Mouse (Mus musculus) T-cell, adult 66 days (primary cell): Measurements from ENCODE around the gene U2af1l4. TPM values are rescaled to one million over a fixed set of nuclear protein-coding genes. Genes with fewer than 3 reads are reported as not detected.

Experiments used
- total RNA-seq, 2 experiments: library from RNA; stranded (reverse); gene quantifications; 3 replicates in 1 of 2; 4 replicates in 1 of 2; pipeline ENCODE4 v1.2.4; 2023

Gene U2af1l4
- total RNA-seq: 10 to 100 TPM; 74.3 to 75.7 TPM

GRCm38 (mm10) chr7:30563117-30563905 lies at the start of gene U2af1l4, which contains the start of the genes Gm49396 and Psenen:
U2af1l4 (plus strand) TSS chr7:30563301.
Gm49396 (plus strand) TSS chr7:30563344.
Psenen (minus strand) TSS chr7:30563627.

GRCm38 (mm10) chr7:30534633-30535577 lies 28.2 kb upstream of the U2af1l4 start, which contains the start of gene Arhgap33:
Arhgap33 (minus strand) TSS chr7:30535060.

GRCm38 (mm10) chr7:30552102-30553020 lies 10.7 kb upstream of the U2af1l4 start, which contains the start of the genes Hspb6 and Proser3:
Hspb6 (plus strand) TSS chr7:30552178.
Proser3 (minus strand) TSS chr7:30552299.

GRCm38 (mm10) chr7:30559443-30559954 lies 3.6 kb upstream of the U2af1l4 start, which contains the start of gene Lin37:
Lin37 (minus strand) TSS chr7:30559838.

GRCm38 (mm10) chr7:30564970-30565571 lies 2.0 kb downstream of the U2af1l4 start, which contains the start of gene Igflr1:
Igflr1 (plus strand) TSS chr7:30565427.

GRCm38 (mm10) chr7:30588676-30589434 lies 25.8 kb downstream of the U2af1l4 start, which contains the start of gene Kmt2b:
Kmt2b (minus strand) TSS chr7:30588726.

GRCm38 (mm10) chr7:30598786-30599185 lies 35.7 kb downstream of the U2af1l4 start, which contains the start of gene Zbtb32:
Zbtb32 (minus strand) TSS chr7:30598909.

GRCm38 (mm10) chr7:30612654-30613402 lies 49.7 kb downstream of the U2af1l4 start, which contains the start of gene Upk1a:
Upk1a (minus strand) TSS chr7:30612847.

Other genes with a start within 250 kb of the U2af1l4 start
- 1 to 10 TPM; 5.5 to 6.3 TPM for gene Syne4, start 248.5 kb upstream of the U2af1l4 start, total RNA-seq
- gene E130208F15Rik, start 241.6 kb upstream of the U2af1l4 start, total RNA-seq: 1 to 10 TPM; 6.6 to 9.5 TPM
- 10 to 100 TPM in 1 of 2 experiments, 1 to 10 TPM in 1; 8.8 to 11.4 TPM for gene Sdhaf1, start 239.4 kb upstream of the U2af1l4 start, total RNA-seq
- not detected for gene Lrfn3, start 200.5 kb upstream of the U2af1l4 start, total RNA-seq
- gene Tyrobp, start 149.5 kb upstream of the U2af1l4 start, total RNA-seq: 10 to 100 TPM; 10.7 to 27.3 TPM
- gene Hcst, start 143.4 kb upstream of the U2af1l4 start, total RNA-seq: 100 to 1,000 TPM; 185 to 201 TPM
- gene Nfkbid, start 141.6 kb upstream of the U2af1l4 start, total RNA-seq: 10 to 100 TPM; 40.1 to 45.7 TPM
- 1 to 10 TPM; 3.8 to 4.3 TPM for gene Aplp1, start 117.8 kb upstream of the U2af1l4 start, total RNA-seq
- not detected for gene Kirrel2, start 105.6 kb upstream of the U2af1l4 start, total RNA-seq
- not detected for gene Nphs1, start 105.0 kb upstream of the U2af1l4 start, total RNA-seq
- gene Prodh2, start 69.7 kb upstream of the U2af1l4 start, total RNA-seq: not detected
- gene Arhgap33, start 28.2 kb upstream of the U2af1l4 start, total RNA-seq: 1 to 10 TPM; 3.3 to 6.3 TPM
- 1 to 10 TPM; 2.0 to 2.3 TPM for gene Hspb6, start 11.1 kb upstream of the U2af1l4 start, total RNA-seq
- 10 to 100 TPM; 15.1 to 19.7 TPM for gene Proser3, start 11.0 kb upstream of the U2af1l4 start, total RNA-seq
- gene Lin37, start 3.5 kb upstream of the U2af1l4 start, total RNA-seq: 10 to 100 TPM; 38.3 to 46.3 TPM
- 10 to 100 TPM; 24.2 to 32.0 TPM for gene Gm49396, start within 50 bp of the U2af1l4 start, total RNA-seq
- 100 to 1,000 TPM; 127 to 151 TPM for gene Psenen, start 326 bp downstream of the U2af1l4 start, total RNA-seq
- gene Igflr1, start 2.1 kb downstream of the U2af1l4 start, total RNA-seq: 10 to 100 TPM; 44.6 to 51.3 TPM
- gene Kmt2b, start 25.4 kb downstream of the U2af1l4 start, total RNA-seq: 100 to 1,000 TPM; 136 to 141 TPM
- gene Zbtb32, start 35.6 kb downstream of the U2af1l4 start, total RNA-seq: 1 to 10 TPM; 3.0 to 3.5 TPM
- gene Upk1a, start 49.5 kb downstream of the U2af1l4 start, total RNA-seq: 1 to 10 TPM in 1 of 2 experiments, under 1 TPM in 1; 0.79 to 1.1 TPM
- gene Cox6b1, start 62.9 kb downstream of the U2af1l4 start, total RNA-seq: 100 to 1,000 TPM; 198 to 235 TPM
- gene Etv2, start 72.6 kb downstream of the U2af1l4 start, total RNA-seq: not detected
- 100 to 1,000 TPM; 103 to 113 TPM for gene Rbm42, start 87.0 kb downstream of the U2af1l4 start, total RNA-seq
- 10 to 100 TPM; 30.2 to 32.6 TPM for gene Haus5, start 101.7 kb downstream of the U2af1l4 start, total RNA-seq
- not detected for gene Pmis2, start 108.3 kb downstream of the U2af1l4 start, total RNA-seq
- not detected for gene 2200002J24Rik, start 135.6 kb downstream of the U2af1l4 start, total RNA-seq
- not detected for gene Atp4a, start 148.9 kb downstream of the U2af1l4 start, total RNA-seq
- gene Tmem147, start 166.2 kb downstream of the U2af1l4 start, total RNA-seq: 10 to 100 TPM; 45.0 to 50.3 TPM
- gene Gapdhs, start 180.4 kb downstream of the U2af1l4 start, total RNA-seq: not detected
- gene Sbsn, start 188.2 kb downstream of the U2af1l4 start, total RNA-seq: 1 to 10 TPM; 6.1 to 7.8 TPM
- gene Dmkn, start 200.5 kb downstream of the U2af1l4 start, total RNA-seq: not detected
- not detected for gene Krtdap, start 224.6 kb downstream of the U2af1l4 start, total RNA-seq